Mouse (Mus musculus) c-Kit-positive CD71-positive TER-119-negative erythroid progenitor cells, embryonic 14.5 days (primary cell): ENCODE results near the gene Taok3.

Source experiments
- DNase-seq: peaks from one replicate; pipeline ENCODE4 v3.0.0-alpha.2; 2013; ENCODE audit warnings: low read depth

Gene Taok3

DNA sequence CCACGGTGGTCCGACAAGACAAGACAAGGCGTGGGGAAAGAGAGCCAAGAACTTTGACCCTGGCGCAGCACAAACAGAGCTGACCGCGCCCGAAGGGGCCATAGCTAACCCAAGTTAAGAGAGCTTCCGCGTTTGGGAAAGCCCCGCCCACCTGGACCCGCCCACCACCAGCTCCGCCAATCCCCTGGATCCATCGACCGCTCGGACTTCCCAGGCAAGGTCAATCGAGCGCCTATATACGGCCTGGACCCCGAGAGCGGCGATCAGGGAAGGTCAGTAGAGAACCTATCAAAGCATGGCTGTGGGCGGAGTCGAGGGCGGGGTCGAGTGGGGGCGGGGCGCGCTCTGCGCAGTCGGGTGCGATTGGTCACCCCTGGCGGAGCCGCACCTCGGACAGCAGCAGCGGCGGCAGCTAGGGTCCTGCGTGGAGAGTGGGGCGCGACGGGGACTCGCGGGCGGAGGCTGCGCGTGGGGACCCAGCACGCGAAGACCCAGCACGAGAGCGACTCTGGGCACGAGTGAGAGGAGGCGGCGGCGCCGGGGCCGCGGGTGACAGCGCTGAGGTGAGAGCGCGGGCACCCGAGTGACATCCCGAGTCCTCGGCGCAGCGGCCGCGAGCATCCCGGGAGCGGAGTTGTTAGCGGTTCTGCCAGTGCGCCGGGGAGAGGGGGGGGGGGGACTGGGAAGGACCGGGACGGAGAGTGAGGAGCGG is at the start of gene Taok3:
Gene Taok3 (plus strand): TSS at position 353 of the 712 bp plus-strand sequence.
- DNase-seq = peak; percentile 98

DNA sequence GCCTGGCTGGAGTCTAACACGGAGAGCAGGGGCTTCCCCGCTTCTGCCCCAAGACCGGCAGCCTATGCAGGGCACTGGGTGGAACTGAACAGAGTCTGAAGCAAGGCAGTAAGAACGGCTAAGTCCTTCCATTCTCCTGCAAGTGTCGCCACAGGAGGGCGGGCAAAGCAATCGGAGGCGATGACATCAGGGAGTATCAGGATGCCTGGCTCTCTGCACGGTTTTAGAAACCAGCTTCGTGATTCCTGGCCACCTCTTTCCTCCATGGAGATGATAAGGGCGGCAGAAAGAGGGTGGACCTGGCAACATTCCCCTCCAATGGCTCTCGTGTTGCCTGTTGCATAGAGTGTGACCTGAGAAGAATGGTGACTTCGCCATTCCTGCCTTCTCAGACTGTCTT is 32.2 kb upstream of the Taok3 start:
- no peak for DNase-seq

DNA sequence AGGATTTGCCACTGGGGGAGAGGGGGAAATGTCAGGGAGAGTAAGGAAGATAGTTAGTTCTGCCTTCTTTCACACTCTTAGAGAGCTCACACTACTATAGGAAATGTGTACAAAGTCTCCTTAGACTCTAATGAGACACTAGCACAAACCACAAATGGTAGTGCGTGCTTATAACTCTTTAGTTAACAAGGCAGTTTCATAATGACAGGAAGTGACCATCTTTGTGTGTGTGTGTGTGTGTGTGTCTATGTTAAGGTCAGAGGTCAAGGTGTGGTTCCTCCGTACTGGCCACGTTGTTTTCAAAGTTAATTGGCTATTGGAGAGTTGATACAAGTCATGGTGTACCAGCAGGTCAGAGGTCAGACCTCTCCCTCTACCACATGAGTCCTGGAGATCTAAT is 30.8 kb upstream of the Taok3 start:
- DNase-seq = no peak

DNA sequence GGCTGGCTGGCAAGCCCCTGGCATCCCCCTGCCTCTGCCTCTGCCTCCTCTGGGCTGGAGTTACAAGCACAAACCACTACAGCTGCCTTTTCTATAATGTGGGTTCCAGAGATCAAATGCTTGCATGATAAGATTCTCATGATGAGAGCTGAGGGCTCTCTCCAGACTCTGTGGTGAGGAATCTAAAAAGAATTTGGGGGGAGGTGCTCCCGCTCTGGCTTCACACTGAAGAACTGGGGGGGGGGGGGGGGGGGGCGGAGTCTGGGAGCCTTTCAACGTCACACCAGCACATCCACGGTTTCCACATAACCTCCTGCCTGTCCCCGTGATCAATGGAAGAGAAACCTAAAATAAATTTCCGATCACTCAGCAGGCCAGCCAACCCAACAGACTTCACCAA is 30.1 kb upstream of the Taok3 start:
- DNase-seq = no peak

DNA sequence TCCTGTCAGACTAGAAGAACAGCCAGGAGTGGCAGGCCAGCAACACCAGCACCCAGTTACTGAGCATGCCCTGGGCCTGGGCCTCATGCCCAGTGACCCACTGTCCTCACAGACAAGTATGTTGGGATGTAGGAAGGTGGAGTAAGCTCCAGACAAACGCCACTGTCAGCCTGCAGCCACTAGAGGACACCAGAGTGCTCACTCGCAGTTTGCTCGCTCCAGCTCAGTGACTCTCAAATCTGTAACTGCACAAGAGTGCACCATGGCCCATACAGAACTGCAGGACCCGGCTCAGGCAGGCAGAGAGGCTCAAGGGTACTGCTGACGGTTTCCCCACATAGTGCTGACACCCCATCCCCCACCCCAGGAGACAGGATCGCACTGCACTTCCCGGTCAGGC is 25.5 kb upstream of the Taok3 start:
- DNase-seq = peak; percentile 21

DNA sequence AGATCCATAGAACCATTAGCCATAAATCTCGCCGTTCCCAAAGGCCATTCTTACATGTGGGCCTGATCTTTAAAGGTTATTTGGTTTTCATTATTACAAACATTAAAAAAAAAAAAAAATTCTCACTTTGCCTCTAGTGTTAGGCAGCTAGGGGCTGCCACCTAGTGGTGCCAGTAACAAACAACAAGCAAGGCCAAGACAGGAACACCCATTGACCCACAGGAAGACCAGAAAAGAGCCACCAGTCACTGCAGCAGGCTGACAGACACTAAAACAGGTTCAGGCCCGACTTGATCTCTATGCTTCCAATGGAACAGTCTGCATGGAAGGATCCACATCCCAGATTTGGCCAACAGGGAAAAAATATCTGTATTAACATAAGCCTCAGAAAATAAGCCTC is 23.2 kb upstream of the Taok3 start:
- DNase-seq = peak; percentile 40

DNA sequence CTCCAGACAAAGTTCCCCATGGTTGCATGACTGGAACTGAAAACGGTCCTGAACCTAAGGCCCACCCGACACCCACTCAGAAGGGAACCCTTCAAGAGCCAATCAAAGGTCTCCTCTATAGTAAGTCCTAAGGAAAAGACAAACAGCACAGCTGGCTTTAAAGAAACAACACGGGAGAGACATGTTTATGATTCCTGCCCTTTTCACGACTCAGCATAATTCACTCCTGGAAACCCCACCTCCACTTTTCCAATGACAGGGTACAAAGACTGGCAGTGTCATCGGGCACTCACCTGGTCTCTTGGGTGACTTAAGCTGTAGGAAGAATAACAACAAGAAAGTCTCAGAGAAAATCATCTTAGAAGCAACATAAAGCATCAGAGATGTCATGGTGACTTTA is 20.9 kb upstream of the Taok3 start:
- DNase-seq = no peak

DNA sequence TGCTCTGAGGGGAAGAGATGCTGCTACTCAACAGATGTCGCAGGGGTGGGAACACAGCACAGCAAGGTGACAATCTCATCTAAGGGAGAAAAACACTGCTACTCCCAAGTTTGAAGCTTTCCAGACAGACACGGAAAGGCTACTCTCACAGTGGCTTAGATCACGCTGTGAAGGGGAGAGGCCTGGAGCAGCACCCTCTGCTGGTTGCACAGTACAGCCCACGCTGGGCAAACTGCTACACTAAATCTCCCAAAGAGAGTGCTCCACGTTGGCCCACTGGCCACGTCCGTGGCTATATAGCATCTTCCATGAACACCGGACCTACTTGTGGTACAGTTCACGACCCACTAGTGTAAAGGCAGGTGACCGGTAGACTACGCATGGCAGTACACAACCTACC is 20.2 kb upstream of the Taok3 start:
- no peak for DNase-seq

DNA sequence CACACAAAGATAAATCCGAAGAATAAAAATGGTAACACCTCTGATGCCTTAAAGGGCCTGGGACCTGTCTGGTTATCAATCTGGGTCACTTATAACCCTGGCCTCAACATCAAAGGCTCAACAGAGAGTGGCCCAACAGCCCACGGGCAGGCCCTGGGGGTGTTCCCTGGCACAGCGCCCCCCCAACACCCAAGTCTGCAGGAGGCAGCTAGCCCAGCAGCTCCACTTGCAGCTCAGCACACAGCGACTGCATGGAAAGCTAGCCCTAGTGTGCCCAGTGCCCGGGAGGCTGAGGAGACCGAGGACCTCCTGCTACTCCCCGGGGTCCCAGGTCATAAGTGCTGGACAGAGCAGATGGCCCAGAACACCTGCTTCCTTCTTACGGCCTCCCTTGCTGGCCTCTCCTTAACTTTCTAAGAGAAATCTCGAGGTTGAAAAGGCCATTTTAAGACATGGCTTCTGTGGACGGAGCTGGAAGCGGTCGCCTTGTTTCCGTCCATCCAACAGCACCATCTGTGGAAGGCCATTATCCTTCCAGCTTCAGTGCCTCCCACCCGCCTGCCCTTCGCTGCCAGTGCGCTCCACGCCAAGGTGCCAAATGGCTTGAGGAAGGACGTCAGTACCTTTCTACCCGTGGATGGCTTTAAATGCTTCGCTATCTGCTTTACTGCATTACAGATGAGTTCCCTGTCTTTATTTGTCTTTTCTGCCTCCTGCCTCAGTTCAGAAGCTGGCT is 16.6 kb upstream of the Taok3 start:
- no peak for DNase-seq

DNA sequence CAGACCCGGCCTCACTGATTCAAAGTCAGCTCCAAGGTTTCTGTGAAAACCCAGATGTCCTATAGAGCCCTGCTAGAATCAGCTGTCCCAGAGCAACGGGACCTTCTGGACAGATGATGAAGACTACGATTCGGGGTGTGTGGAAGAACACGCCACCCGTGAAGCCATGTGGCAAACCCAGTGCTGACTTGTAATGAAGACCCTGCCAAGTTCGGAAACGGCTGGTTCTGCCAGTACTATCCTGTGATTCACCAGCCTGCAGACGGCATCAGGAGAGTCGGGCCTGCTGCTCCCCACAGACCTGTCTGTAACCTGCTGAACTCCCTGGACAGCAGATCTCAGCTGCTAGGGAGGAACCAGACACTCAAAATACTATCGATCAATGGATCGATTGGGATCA is 15.6 kb upstream of the Taok3 start:
- no peak for DNase-seq

DNA sequence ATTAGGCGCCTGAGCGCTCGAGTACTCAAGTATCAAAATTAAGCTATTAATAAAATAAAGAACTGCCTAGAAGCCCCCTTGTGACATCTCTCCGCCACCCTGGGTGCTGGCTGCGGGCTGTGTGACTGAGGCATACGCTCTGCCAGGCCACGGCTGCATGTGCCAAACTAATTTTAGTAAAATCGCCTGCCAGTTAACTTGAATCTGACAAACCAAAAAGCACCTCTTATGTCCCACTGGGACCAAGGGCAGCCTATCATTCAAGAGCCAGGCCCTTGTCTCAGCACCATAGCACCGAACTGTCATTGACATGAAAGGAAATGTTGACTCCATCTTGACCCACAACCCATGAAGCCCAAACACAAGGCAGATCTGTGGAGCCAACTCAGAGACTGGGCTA is 14.2 kb upstream of the Taok3 start:
- no peak for DNase-seq

DNA sequence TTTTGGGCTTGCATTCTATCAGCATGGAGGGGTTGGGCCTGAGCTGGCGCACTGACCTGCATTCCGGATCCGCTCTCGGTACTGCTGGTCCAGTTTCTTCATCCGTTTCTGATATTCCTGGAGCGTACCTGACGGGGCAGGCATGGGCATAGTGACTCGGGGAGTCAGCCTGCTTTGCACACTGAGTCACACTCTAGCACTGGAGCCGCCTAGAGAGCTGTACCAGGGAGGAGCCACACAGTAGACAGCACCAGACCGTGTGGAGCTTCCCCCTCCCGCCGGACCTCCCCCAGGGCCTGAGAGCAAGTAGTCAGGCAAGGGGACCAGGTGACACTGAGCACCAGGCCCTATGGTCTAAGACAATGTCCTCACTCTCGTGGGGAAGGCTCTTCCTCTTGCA is 11.6 kb upstream of the Taok3 start:
- DNase-seq = no peak

DNA sequence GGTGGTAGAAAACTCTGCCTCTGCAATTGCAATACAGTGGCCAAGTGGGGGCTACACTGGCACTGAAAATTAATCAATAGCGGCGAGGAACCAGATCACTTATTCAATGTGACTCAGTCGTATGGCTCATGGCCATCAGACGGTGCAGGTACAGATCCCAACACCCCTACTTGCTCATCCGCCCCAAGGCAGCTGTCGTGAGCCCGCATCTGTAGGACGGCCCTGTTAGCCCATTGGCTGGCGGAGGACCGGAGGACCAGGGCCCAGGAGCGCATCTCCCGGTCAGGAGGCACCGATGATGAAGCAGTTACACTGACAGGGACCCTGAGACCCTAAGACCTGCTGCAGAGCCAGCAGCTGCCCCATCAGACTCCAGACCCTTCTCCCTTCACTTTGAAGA is 11.2 kb upstream of the Taok3 start:
- DNase-seq = no peak

DNA sequence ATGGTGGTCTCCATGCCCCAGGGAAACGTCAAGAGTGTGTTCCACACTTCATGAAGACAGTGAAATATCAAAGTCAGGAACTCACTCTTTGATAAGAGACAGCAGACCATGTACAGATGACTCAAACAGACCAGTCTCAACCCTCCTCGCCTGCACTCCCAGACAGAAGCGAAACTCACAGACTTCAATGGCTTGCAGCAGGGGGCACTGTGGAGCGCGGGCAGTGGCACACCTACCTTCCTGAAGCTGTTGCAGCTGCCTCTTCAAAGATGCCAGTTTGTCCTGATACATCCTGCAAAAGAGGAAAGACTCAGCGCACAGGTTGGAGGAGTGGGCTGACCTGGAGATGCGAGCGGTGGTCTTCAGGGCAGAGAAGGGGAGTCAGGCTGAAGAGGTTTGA is 10.4 kb upstream of the Taok3 start:
- no peak for DNase-seq

DNA sequence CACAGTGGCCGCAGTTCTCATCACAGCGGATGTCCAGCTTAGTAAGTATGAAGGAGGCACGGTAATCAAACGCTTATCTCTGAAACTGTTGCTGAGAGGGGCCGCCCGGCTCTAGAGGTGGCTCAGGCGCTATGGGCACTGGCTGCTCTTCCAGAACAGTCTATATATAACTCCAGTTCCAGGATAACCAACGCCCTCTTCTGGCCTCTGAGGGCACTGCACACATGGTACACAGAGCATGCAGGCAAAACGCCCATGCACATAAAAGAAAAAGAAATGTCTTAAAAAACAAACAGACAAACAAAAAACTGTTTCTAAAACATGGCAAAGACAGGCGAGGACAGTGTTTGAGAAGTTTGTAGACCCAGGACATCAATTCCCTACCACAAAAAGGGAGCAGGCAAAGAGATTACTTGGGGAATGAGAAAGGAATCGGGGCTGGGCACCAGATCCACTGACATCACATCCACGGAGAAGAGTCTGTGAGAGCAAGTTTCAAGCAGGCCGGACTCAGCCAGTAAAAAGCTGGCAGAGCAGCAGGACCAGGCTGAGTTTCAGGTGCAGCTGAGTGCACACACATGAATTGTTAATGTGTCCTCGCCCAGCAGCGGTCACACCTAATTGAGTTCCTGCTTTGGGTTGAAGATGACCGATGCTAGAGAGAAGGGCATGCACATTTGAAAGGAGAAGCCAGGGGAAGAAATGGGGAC is 8.7 kb upstream of the Taok3 start:
- DNase-seq = no peak

DNA sequence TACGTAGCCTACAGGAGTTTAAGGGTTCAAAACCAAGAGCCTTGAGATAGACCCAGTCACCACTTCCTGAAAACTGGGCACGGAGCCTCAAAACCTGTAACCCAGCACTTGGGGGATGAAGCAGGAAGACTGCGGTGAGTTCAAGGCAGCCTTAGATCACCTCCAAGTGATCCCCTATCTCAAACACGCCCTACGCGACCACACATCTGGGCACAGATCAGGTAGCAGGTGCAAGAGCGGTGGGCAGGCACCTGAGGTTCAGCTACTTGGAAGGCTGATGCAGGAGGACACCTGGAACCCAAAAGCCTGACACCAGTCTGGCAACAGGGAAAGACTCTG is 8.2 kb upstream of the Taok3 start:
- DNase-seq = no peak

DNA sequence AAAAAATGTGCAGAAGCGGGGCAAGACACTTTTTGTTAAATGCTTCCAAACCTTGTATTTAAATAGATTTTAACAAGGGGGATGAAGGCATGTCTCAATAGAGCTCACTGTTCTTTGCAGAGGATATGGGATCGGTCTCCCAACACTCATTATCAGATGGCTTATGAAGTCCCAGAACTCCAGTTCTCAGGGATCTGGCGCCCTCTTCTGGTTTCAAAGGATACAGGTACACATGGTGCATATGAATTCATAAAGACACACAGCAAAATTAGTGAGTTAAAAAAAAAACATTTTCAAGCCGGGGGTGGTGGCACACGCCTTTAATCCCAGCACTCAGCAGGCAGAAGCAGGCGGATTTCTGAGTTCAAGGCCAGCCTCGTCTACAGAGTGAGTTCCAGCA is 6.6 kb upstream of the Taok3 start:
- no peak for DNase-seq

DNA sequence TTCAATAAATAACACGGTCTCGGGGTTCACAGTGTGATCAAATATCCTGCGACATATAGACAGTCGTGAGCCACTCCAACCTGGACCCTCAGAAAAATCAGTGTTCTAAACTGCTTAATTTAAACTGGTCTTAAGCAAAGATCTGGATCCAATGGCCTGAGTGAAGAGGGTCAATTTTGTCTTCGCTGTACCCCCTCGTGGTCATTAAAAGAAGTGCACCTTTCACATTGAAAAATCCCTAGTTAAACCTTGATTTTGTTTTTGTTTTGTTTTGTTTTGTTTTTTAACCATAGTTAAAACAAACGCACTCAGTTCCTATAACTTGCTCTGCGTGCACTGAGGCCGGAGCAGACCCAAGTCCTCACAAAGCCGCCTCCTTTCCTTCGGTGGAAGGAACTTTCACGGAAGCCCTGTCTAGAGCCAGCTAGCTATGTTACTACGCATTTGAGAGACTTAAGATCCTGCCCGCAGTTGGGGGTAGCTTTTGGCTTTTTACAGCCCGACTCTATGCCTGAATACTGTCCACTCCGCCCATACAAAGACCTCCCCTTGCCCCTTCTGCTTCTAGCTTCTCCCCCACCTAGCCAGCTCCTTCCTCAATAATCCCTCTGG is 5.2 kb upstream of the Taok3 start:
- no peak for DNase-seq

DNA sequence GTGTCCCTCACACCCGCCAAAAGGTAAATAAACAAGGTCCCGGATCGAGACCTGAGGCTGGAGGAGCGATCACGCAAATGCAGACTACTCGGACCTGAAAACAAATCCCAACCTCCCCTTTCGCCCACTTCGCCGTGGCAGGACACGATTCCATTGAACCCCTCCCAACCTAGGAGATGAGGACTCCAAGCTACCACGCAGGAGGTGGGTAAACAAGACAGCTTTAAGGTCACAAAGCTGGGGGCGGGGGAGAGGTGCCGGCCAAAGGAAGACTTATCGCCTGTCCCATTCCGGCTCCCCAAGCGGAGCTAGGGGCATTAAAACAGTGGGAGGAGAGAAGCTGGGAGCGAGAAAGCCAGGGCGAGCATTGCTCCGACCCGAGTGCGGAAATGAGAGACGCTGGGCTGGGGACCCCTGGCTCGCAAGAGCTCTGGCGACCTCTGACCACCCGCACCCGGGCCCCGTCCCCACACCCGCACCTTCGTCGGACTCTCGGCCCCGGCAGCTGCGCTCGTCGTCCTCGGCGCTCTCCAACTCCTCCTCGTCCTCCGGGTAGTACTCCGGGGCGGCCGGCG is 4.6 kb upstream of the Taok3 start:
- DNase-seq = no peak

DNA sequence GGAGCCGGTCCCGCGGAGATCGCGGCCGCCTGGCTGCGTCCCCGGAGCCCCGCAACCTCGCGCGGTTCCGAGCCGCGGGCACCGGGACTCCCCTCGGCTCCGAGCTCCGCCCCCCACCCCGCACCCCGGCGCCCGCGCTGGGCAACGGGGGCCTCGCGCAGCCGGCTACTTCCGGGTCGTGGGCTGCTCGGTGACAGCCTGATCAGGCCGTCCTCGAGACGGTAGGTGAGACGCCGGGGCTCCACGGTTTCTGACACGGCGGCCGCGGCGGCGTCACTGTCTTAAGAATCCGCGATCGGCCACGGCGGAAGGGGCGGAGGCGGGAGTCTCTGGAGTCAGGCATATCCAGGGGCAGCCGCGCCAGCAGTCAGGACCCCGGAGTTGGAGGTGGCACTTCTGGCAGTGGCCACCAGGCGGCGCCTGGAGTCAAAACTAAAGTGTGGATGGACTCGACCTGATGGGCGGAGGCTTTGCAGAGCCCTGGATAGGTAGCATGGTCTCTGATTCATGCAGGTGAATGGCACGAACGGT is 4.0 kb upstream of the Taok3 start, which contains the start of gene Suds3:
Gene Suds3 (minus strand): TSS at position 278 of the 531 bp plus-strand sequence.
- DNase-seq = peak; percentile 82

DNA sequence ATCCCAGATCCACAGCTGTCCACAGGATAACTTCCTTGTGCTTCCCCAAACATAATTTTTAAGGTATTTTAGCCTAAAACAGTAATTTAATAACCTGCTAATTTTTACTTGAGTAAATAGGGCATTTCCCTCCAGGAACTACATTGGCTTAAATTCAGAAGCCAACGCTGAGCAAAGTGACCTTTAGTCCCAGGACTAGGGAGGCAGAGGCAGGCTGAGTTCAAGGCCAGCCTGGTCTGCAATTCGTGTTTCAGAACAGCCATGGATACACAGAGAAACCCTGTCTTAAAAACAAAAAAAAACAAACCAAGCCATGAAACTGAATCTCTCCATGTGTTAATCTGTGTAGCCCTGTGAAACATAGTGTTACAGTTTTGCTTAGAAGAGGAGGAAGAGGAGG is 3.3 kb upstream of the Taok3 start:
- DNase-seq = no peak

DNA sequence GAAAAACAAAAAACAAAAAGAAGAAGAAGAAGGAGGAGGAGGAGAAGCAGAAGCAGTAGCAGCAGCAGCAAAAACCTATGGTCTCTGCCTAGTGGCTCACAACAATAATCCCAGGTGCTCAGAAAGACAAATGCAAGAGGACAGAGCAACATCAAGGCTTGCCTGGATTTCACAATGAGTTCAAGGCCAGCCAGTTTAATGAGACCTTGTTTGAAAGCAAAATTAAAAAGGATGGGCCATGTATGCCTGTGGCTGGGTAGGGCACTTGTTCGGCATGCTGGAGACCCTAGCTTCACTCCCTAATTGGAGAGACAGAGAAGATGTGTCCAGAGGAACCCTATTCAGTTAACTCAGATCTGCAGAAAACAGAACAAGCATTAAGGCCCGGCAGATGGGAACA is 2.7 kb upstream of the Taok3 start:
- DNase-seq = no peak
